Mouse (Mus musculus): Measurements from ENCODE around the gene Stx8.

DNA sequence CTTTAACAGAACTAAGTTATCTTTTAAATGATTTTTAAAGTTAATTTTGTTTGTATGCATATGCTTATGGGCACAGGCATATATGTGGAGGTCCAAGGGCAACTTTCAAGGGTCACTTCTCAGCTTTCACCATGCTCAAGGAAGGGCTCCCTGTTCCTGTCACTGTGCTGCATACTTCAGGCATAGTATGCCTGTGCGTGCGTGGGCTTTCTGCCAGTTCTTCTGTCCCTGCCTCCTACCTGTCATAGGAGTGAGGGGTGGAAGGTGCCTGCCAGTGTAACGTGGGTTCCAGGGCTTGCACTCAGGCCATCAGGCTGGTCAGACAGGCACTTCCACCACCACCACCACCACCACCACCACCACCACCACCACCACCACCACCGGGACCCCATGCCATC, 206.7 kb downstream of the Stx8 start:
- no peak for TF ChIP-seq CTCF (IDR thresholded peaks at IDR 0.05; ENCODE audit: low read depth, low read length)
- TF ChIP-seq POLR2A (IDR thresholded peaks at IDR 0.05; ENCODE audit: borderline replicate concordance, low read depth, low read length), result no peak

Data from bone marrow macrophage, adult 2 months (primary cell).